Mouse (Mus musculus): ENCODE data around the gene Sf3b4. TPM values are rescaled to one million over a fixed set of nuclear protein-coding genes. Genes with fewer than 3 reads are reported as not detected.
"Not testable (repeated sequence)": the region's sequence is repeated elsewhere in the genome, so short reads cannot be mapped to it uniquely, and the experiment has no call there.

Gene Sf3b4
- polyA plus RNA-seq, 1 experiment, result 62.7 TPM

- Histone ChIP-seq H3K4me3 (ENCODE audit: insufficient read depth, low read length) (peak overlapping the region; percentile 75), H3K4me1 (ENCODE audit: control insufficient read depth, insufficient read depth, low read length) (peaks cover 38% of the 10 kb centered on the region), H3K27ac (ENCODE audit: insufficient read depth, low read depth, low read length) (peak overlapping the region; percentile 94)
- no peak for TF ChIP-seq POLR2A (IDR thresholded peaks at IDR 0.05; ENCODE audit: borderline replicate concordance, low read depth, low read length)
- no peak for TF ChIP-seq CTCF (IDR thresholded peaks at IDR 0.05; ENCODE audit: low read depth, low read length)
Measured at GRCm38 (mm10) chr3:96171583-96172196, 442 bp upstream of the Sf3b4 start.

GRCm38 (mm10) chr3:96173185-96173584, 1.1 kb downstream of the Sf3b4 start:
- H3K4me3 ChIP-seq (ENCODE audit: insufficient read depth, low read length), result peak overlapping the region; percentile 83
- H3K4me1 ChIP-seq (ENCODE audit: control insufficient read depth, insufficient read depth, low read length), result peaks cover 39% of the 10 kb centered on the region
- peak overlapping the region; percentile 46 for H3K27ac ChIP-seq (ENCODE audit: insufficient read depth, low read depth, low read length)
- TF ChIP-seq CTCF (IDR thresholded peaks at IDR 0.05; ENCODE audit: low read depth, low read length) (no peak), POLR2A (IDR thresholded peaks at IDR 0.05; ENCODE audit: borderline replicate concordance, low read depth, low read length) (no peak)

GRCm38 (mm10) chr3:96174042-96174441, 1.9 kb downstream of the Sf3b4 start:
- not testable (repeated sequence) for H3K27ac ChIP-seq (ENCODE audit: insufficient read depth, low read depth, low read length)
- H3K4me3 ChIP-seq (ENCODE audit: insufficient read depth, low read length), result peak overlapping the region; percentile 83; the same call in 1 of the 2 replicates
- peaks cover 34% of the 10 kb centered on the region for H3K4me1 ChIP-seq (ENCODE audit: control insufficient read depth, insufficient read depth, low read length)

- TF ChIP-seq POLR2A (IDR thresholded peaks at IDR 0.05; ENCODE audit: borderline replicate concordance, low read depth, low read length) (no peak), CTCF (IDR thresholded peaks at IDR 0.05; ENCODE audit: low read depth, low read length) (no peak)
- Histone ChIP-seq H3K4me1 (ENCODE audit: control insufficient read depth, insufficient read depth, low read length) (peaks cover 33% of the 10 kb centered on the region), H3K27ac (ENCODE audit: insufficient read depth, low read depth, low read length) (peak overlapping the region; percentile 70; the same call in 1 of the 2 replicates), H3K4me3 (ENCODE audit: insufficient read depth, low read length) (no peak overlapping the region)
Measured at GRCm38 (mm10) chr3:96175251-96175650, 3.1 kb downstream of the Sf3b4 start.

- TF ChIP-seq POLR2A (IDR thresholded peaks at IDR 0.05; ENCODE audit: borderline replicate concordance, low read depth, low read length) (no peak), CTCF (IDR thresholded peaks at IDR 0.05; ENCODE audit: low read depth, low read length) (no peak)
- Histone ChIP-seq H3K4me1 (ENCODE audit: control insufficient read depth, insufficient read depth, low read length) (peaks cover 41% of the 10 kb centered on the region), H3K27ac (ENCODE audit: insufficient read depth, low read depth, low read length) (no peak overlapping the region)
Measured at GRCm38 (mm10) chr3:96178427-96178826, 6.3 kb downstream of the Sf3b4 start.

DNA sequence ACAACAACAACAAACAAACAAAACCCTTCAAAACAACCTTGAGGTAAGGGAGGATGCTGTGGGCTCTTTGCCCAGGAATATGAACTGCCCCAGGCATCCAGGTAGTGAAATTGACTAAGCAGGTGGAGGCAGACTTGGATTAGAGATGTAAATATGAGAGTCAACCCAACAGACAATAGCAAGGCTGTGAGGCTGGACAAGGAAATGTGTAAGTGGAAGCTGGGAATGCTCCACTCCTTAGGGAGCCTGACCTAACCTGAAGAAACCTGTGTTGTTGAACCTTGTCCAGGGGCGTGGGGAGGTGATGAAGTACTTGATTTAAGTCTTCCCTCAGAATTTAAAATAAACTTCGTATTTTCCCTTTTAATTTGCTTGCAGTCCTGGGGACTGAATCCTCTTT, 6.8 kb downstream of the Sf3b4 start:
- H3K27ac ChIP-seq (ENCODE audit: insufficient read depth, low read depth, low read length), result no peak overlapping the region
- peaks cover 43% of the 10 kb centered on the region for H3K4me1 ChIP-seq (ENCODE audit: control insufficient read depth, insufficient read depth, low read length)
- no peak for TF ChIP-seq POLR2A (IDR thresholded peaks at IDR 0.05; ENCODE audit: borderline replicate concordance, low read depth, low read length)
- TF ChIP-seq CTCF (IDR thresholded peaks at IDR 0.05; ENCODE audit: low read depth, low read length), result no peak
- H3K4me3 ChIP-seq (ENCODE audit: insufficient read depth, low read length), result no peak overlapping the region

More at GRCm38 (mm10) chr3:96178427-96178826, 6.3 kb downstream of the Sf3b4 start:
- no peak overlapping the region for H3K4me3 ChIP-seq (ENCODE audit: insufficient read depth, low read length)

- no peak overlapping the region for H3K27ac ChIP-seq (ENCODE audit: insufficient read depth, low read depth, low read length)
- peaks cover 38% of the 10 kb centered on the region for H3K4me1 ChIP-seq (ENCODE audit: control insufficient read depth, insufficient read depth, low read length)
- no peak overlapping the region for H3K4me3 ChIP-seq (ENCODE audit: insufficient read depth, low read length)
- no peak for TF ChIP-seq CTCF (IDR thresholded peaks at IDR 0.05; ENCODE audit: low read depth, low read length)
- TF ChIP-seq POLR2A (IDR thresholded peaks at IDR 0.05; ENCODE audit: borderline replicate concordance, low read depth, low read length), result no peak
Measured at GRCm38 (mm10) chr3:96179531-96179930, 7.4 kb downstream of the Sf3b4 start.

GRCm38 (mm10) chr3:96180727-96181477, 8.8 kb downstream of the Sf3b4 start, which contains the start of gene Sv2a:
Gene Sv2a, plus strand, starts transcription at chr3:96181151.
- no peak within 1 kb of the TSS for H3K27ac ChIP-seq (ENCODE audit: insufficient read depth, low read depth, low read length)
- H3K4me3 ChIP-seq (ENCODE audit: insufficient read depth, low read length), result peak within 1 kb of the TSS; percentile 59
- TF ChIP-seq POLR2A (IDR thresholded peaks at IDR 0.05; ENCODE audit: borderline replicate concordance, low read depth, low read length) (no peak), CTCF (IDR thresholded peaks at IDR 0.05; ENCODE audit: low read depth, low read length) (no peak)
- H3K4me1 ChIP-seq (ENCODE audit: control insufficient read depth, insufficient read depth, low read length), result peaks cover 28% of the 10 kb centered on the region

GRCm38 (mm10) chr3:96181510-96182381, 9.6 kb downstream of the Sf3b4 start:
- Histone ChIP-seq H3K4me1 (ENCODE audit: control insufficient read depth, insufficient read depth, low read length) (peaks cover 20% of the 10 kb centered on the region), H3K4me3 (ENCODE audit: insufficient read depth, low read length) (no peak overlapping the region), H3K27ac (ENCODE audit: insufficient read depth, low read depth, low read length) (no peak overlapping the region)
- TF ChIP-seq CTCF (IDR thresholded peaks at IDR 0.05; ENCODE audit: low read depth, low read length) (no peak), POLR2A (IDR thresholded peaks at IDR 0.05; ENCODE audit: borderline replicate concordance, low read depth, low read length) (no peak)

Data from bone marrow macrophage, adult 2 months (primary cell).